Mouse (Mus musculus) stomach, postnatal 0 days (tissue): ENCODE results near the gene Rmi2.

Source experiments
- CTCF ChIP-seq: IDR thresholded peaks from 2 replicates; pipeline ENCODE4 v1.5.1; 2016; ENCODE audit warnings: antibody characterized with exemption, low read depth, mild to moderate bottlenecking, moderate library complexity
- EP300 ChIP-seq: optimal IDR thresholded peaks from 2 replicates; pipeline ENCODE3; 2016; ENCODE audit warnings: antibody characterized with exemption

GRCm38 (mm10) chr16:10810376-10810775, 24.5 kb upstream of the Rmi2 start:
- TF ChIP-seq CTCF: no peak
- TF ChIP-seq EP300: no peak
